Mouse (Mus musculus) MEL (cell line): ENCODE measurements around the gene Map3k1. TPM values are rescaled to one million over a fixed set of nuclear protein-coding genes. Genes with fewer than 3 reads are reported as not detected.

Source experiments
- DNase-seq: peaks from one replicate; pipeline ENCODE4 v3.0.0; 2011; ENCODE audit warnings: low read depth, low spot score
- H3K27ac ChIP-seq: 2 replicates; pipeline ENCODE4 v1.5.1; 2012; ENCODE audit warnings: low read depth, mild to moderate bottlenecking, control low read depth, low read length, moderate library complexity; ENCODE audit not compliant: control insufficient read depth
- H3K27me3 ChIP-seq, 2 experiments: fragments of 150-350 bp in 1 of 2; sonication (generic) in 1 of 2; 2 replicates each; pipeline ENCODE4 v1.6.1; 2012; ENCODE audit warnings: low read length in 2 of 2, mild to moderate bottlenecking in 2 of 2, improper control_type of control experiment in 1 of 2, moderate library complexity in 1 of 2; ENCODE audit not compliant: insufficient read depth in 2 of 2, control insufficient read depth in 1 of 2
- H3K36me3 ChIP-seq, 2 experiments: 2 replicates each; pipeline ENCODE4 v1.6.1; 2012 to 2014; ENCODE audit warnings: low read length in 2 of 2, improper control_type of control experiment in 1 of 2, inconsistent platforms in 1 of 2, mild to moderate bottlenecking in 1 of 2; ENCODE audit not compliant: insufficient read depth in 2 of 2, control insufficient read depth in 1 of 2
- H3K4me1 ChIP-seq, 2 experiments: fragments of 150-350 bp in 1 of 2; sonication (generic) in 1 of 2; 2 replicates each; pipeline ENCODE4 v1.6.1; 2012; ENCODE audit warnings: low read length in 2 of 2, improper control_type of control experiment in 1 of 2, mild to moderate bottlenecking in 1 of 2; ENCODE audit not compliant: insufficient read depth in 2 of 2, control insufficient read depth in 1 of 2
- H3K4me3 ChIP-seq, 2 experiments: fragments of 150-350 bp in 1 of 2; sonication (generic) in 1 of 2; 2 replicates each; pipeline ENCODE4 v1.5.1; 2012; ENCODE audit warnings: low read depth in 2 of 2, low read length in 2 of 2, mild to moderate bottlenecking in 2 of 2, moderate library complexity in 2 of 2, control low read depth in 1 of 2, improper control_type of control experiment in 1 of 2; ENCODE audit not compliant: control insufficient read depth in 1 of 2, insufficient read depth in 1 of 2
- H3K79me2 ChIP-seq: 2 replicates; pipeline ENCODE4 v1.6.1; 2012; ENCODE audit warnings: mild to moderate bottlenecking, low read length, moderate library complexity; ENCODE audit not compliant: control insufficient read depth, poor library complexity, insufficient read depth
- H3K9ac ChIP-seq: 2 replicates; pipeline ENCODE4 v1.6.1; 2012; ENCODE audit warnings: low read depth, mild to moderate bottlenecking, control low read depth, low read length, moderate library complexity; ENCODE audit not compliant: control insufficient read depth, poor library complexity, severe bottlenecking
- H3K9me3 ChIP-seq: fragments of 150-350 bp; sonication (generic); replicated peaks from 2 replicates; pipeline ENCODE4 v1.6.1; 2012; ENCODE audit warnings: mild to moderate bottlenecking, low read length, improper control_type of control experiment, moderate library complexity; ENCODE audit not compliant: insufficient read depth
- BHLHE40 ChIP-seq: IDR thresholded peaks from 2 replicates; pipeline ENCODE4 v1.6.1; 2012; ENCODE audit warnings: low read depth, mild to moderate bottlenecking, inconsistent platforms, low read length, improper control_type of control experiment, borderline replicate concordance
- CHD1 ChIP-seq: IDR thresholded peaks from 2 replicates; pipeline ENCODE4 v1.6.1; 2012; ENCODE audit warnings: low read depth, mild to moderate bottlenecking, inconsistent platforms, low read length, improper control_type of control experiment
- CHD2 ChIP-seq: IDR thresholded peaks from 2 replicates; pipeline ENCODE4 v1.6.1; 2011; ENCODE audit warnings: low read length, improper control_type of control experiment
- E2F4 ChIP-seq: IDR thresholded peaks from 2 replicates; pipeline ENCODE4 v1.6.1; 2011; ENCODE audit warnings: low read depth, low read length, improper control_type of control experiment, borderline replicate concordance
- EP300 ChIP-seq, 2 experiments: IDR thresholded peaks; 2 replicates each; pipeline ENCODE4 v1.6.1; 2011; ENCODE audit warnings: improper control_type of control experiment in 2 of 2, low read length in 2 of 2, low read depth in 1 of 2, mild to moderate bottlenecking in 1 of 2
- ETS1 ChIP-seq: IDR thresholded peaks from 2 replicates; pipeline ENCODE4 v1.6.1; 2012; ENCODE audit warnings: low read depth, mild to moderate bottlenecking, inconsistent platforms, low read length, improper control_type of control experiment, moderate library complexity
- GABPA ChIP-seq: IDR thresholded peaks from 2 replicates; pipeline ENCODE4 v1.6.1; 2012; ENCODE audit warnings: low read depth, mild to moderate bottlenecking, inconsistent platforms, low read length, improper control_type of control experiment, moderate library complexity
- HCFC1 ChIP-seq: IDR thresholded peaks from 2 replicates; pipeline ENCODE4 v1.6.1; 2012; ENCODE audit warnings: low read depth, mild to moderate bottlenecking, inconsistent platforms, low read length, improper control_type of control experiment, moderate library complexity
- KAT2A ChIP-seq: conservative IDR thresholded peaks from 2 replicates; pipeline ENCODE4 v1.6.1; 2012; ENCODE audit warnings: low read depth, low read length, improper control_type of control experiment, inconsistent platforms
- MAX ChIP-seq: IDR thresholded peaks from 2 replicates; pipeline ENCODE4 v1.6.1; 2011; ENCODE audit warnings: low read length, improper control_type of control experiment
- MAZ ChIP-seq: IDR thresholded peaks from 2 replicates; pipeline ENCODE4 v1.6.1; 2012; ENCODE audit warnings: low read depth, mild to moderate bottlenecking, inconsistent platforms, low read length, improper control_type of control experiment
- MEF2A ChIP-seq: IDR thresholded peaks from 2 replicates; pipeline ENCODE4 v1.6.1; 2014; ENCODE audit warnings: low read depth, mild to moderate bottlenecking, inconsistent platforms, low read length, improper control_type of control experiment; ENCODE audit not compliant: poor library complexity, insufficient replicate concordance, severe bottlenecking; ENCODE audit errors: extremely low read depth
- MXI1 ChIP-seq: IDR thresholded peaks from 2 replicates; pipeline ENCODE4 v1.6.1; 2011; ENCODE audit warnings: mild to moderate bottlenecking, low read depth, low read length, improper control_type of control experiment
- MYB ChIP-seq: IDR thresholded peaks from 2 replicates; pipeline ENCODE4 v1.6.1; 2011; ENCODE audit warnings: mild to moderate bottlenecking, low read depth, low read length, improper control_type of control experiment
- MYC ChIP-seq: IDR thresholded peaks from 2 replicates; pipeline ENCODE4 v1.6.1; 2011; ENCODE audit warnings: low read depth, mild to moderate bottlenecking, low read length, improper control_type of control experiment, moderate library complexity
- NELFE ChIP-seq: IDR thresholded peaks from 2 replicates; pipeline ENCODE4 v1.6.1; 2011; ENCODE audit warnings: low read depth, low read length, improper control_type of control experiment
- NRF1 ChIP-seq: IDR thresholded peaks from 2 replicates; pipeline ENCODE4 v1.6.1; 2014; ENCODE audit warnings: low read depth, mild to moderate bottlenecking, inconsistent platforms, low read length, improper control_type of control experiment, moderate library complexity; ENCODE audit not compliant: poor library complexity, insufficient read depth, severe bottlenecking
- POLR2AphosphoS2 ChIP-seq: IDR thresholded peaks from 2 replicates; pipeline ENCODE4 v1.6.1; 2011; ENCODE audit warnings: low read length, improper control_type of control experiment
- POLR2AphosphoS5 ChIP-seq: IDR thresholded peaks from 2 replicates; pipeline ENCODE4 v1.6.1; 2012; ENCODE audit warnings: low read depth, borderline replicate concordance, mild to moderate bottlenecking, inconsistent platforms, low read length, moderate library complexity, mixed read lengths
- RAD21 ChIP-seq: IDR thresholded peaks from 2 replicates; pipeline ENCODE4 v1.6.1; 2011; ENCODE audit warnings: mild to moderate bottlenecking, low read depth, low read length, improper control_type of control experiment
- SIN3A ChIP-seq: IDR thresholded peaks from 2 replicates; pipeline ENCODE4 v1.6.1; 2012; ENCODE audit warnings: low read length, improper control_type of control experiment, inconsistent platforms
- SMC3 ChIP-seq: IDR thresholded peaks from 2 replicates; pipeline ENCODE4 v1.6.1; 2011; ENCODE audit warnings: low read depth, low read length, improper control_type of control experiment
- TBP ChIP-seq: IDR thresholded peaks from 2 replicates; pipeline ENCODE4 v1.8.0; 2011; ENCODE audit warnings: low read depth, low read length, improper control_type of control experiment
- UBTF ChIP-seq: IDR thresholded peaks from 2 replicates; pipeline ENCODE4 v1.6.1; 2012; ENCODE audit warnings: low read depth, mild to moderate bottlenecking, inconsistent platforms, low read length, improper control_type of control experiment, moderate library complexity, borderline replicate concordance; ENCODE audit not compliant: insufficient read depth
- USF1 ChIP-seq: IDR thresholded peaks from 2 replicates; pipeline ENCODE4 v1.6.1; 2014; ENCODE audit warnings: low read depth, mild to moderate bottlenecking, inconsistent platforms, low read length, improper control_type of control experiment, moderate library complexity
- USF2 ChIP-seq, 2 experiments: IDR thresholded peaks; 2 replicates each; pipeline ENCODE4 v1.6.1; 2011 to 2012; ENCODE audit warnings: improper control_type of control experiment in 2 of 2, low read length in 2 of 2, borderline replicate concordance in 1 of 2, inconsistent platforms in 1 of 2, low read depth in 1 of 2, mild to moderate bottlenecking in 1 of 2; ENCODE audit not compliant: insufficient read depth in 1 of 2
- ZKSCAN1 ChIP-seq: IDR thresholded peaks from 2 replicates; pipeline ENCODE4 v1.6.1; 2012; ENCODE audit warnings: low read depth, mild to moderate bottlenecking, inconsistent platforms, low read length, improper control_type of control experiment, moderate library complexity
- ZNF384 ChIP-seq: IDR thresholded peaks from 2 replicates; pipeline ENCODE4 v1.6.1; 2012; ENCODE audit warnings: low read depth, mild to moderate bottlenecking, inconsistent platforms, low read length, improper control_type of control experiment
- polyA plus RNA-seq, 2 experiments: library from polyadenylated mRNA; stranded (reverse) in 1 of 2; unstranded in 1 of 2; fragments of >175 nt in 1 of 2; fragments of >200 nt in 1 of 2; gene quantifications; 2 replicates each; pipeline versions ENCODE4 v1.2.1 to v1.2.4; 2012; ENCODE audit warnings: low replicate concordance in 2 of 2, low read depth in 1 of 2; ENCODE audit not compliant: insufficient read length in 2 of 2, insufficient read depth in 1 of 2, missing spikeins in 1 of 2
- total RNA-seq: library from RNA; depleted of rRNA; stranded (reverse); fragments of 300-350 nt; gene quantifications from 2 replicates; pipeline ENCODE4 v1.2.3, GENCODE M21; 2012

Gene Map3k1
- total and polyA plus RNA-seq, 3 experiments, result 4.3 to 20.7 (median 4.4) TPM

- Histone ChIP-seq H3K4me1 (no peaks in the 10 kb centered on the region; a peak in 1 of 4 replicates), H3K79me2 (peaks cover 15% of the 10 kb centered on the region), H3K27ac (no peak overlapping the region), H3K9me3 (no peaks in the 10 kb centered on the region), H3K27me3 (peaks cover 10 to 12% of the 10 kb centered on the region in 2 experiments), H3K9ac (peak overlapping the region; percentile 91), H3K36me3 (peaks cover 0 to 5% of the 10 kb centered on the region in 2 experiments; a peak in 2 of 4 replicates), H3K4me3 (peak overlapping the region; percentile 76 to 90)
- peak; percentile 25 for DNase-seq
- TF ChIP-seq EP300 (IDR thresholded peaks at IDR 0.05; ENCODE audit: low read depth in 1 of 2, low read length in 2 of 2) (no peak), MXI1 (no peak; the same call in 1 of the 2 replicates), CHD1 (no peak), SIN3A (no peak), E2F4 (no peak), KAT2A (no peak), BHLHE40 (no peak), GABPA (no peak), SMC3 (no peak), NELFE (no peak), MAX (no peak), ETS1 (no peak), ZKSCAN1 (no peak), MYC (no peak), MEF2A (no peak), MAZ (no peak)
Observed at GRCm38 (mm10) chr13:111808387-111808636, 481 bp downstream of the Map3k1 start.

- H3K4me1 ChIP-seq, result no peaks in the 10 kb centered on the region; a peak in 1 of 4 replicates
- no peak for DNase-seq
- no peak for TF ChIP-seq UBTF
- TF ChIP-seq NELFE, result no peak; the same call in 1 of the 2 replicates
- no peak for TF ChIP-seq RAD21
- no peak for TF ChIP-seq ZNF384
- no peak for TF ChIP-seq USF2 (IDR thresholded peaks at IDR 0.05; ENCODE audit: borderline replicate concordance in 1 of 2, insufficient read depth in 1 of 2, low read depth in 1 of 2, low read length in 2 of 2)
- no peak for TF ChIP-seq POLR2AphosphoS2
- no peak for TF ChIP-seq POLR2AphosphoS5
- TF ChIP-seq SIN3A, result 0 out of 2 replicates have a peak, but pooled peaks have one; percentile 6
- TF ChIP-seq ETS1, result no peak
- no peak for TF ChIP-seq EP300 (IDR thresholded peaks at IDR 0.05; ENCODE audit: low read depth in 1 of 2, low read length in 2 of 2)
- TF ChIP-seq SMC3, result no peak
- TF ChIP-seq TBP, result no peak
- no peak for TF ChIP-seq GABPA
- no peak for TF ChIP-seq USF1
- no peak for TF ChIP-seq MAX
- no peak for TF ChIP-seq BHLHE40
- no peak for TF ChIP-seq NRF1
- 0 out of 2 replicates have a peak, but pooled peaks have one; percentile 32 for TF ChIP-seq MYB
- TF ChIP-seq HCFC1, result 0 out of 2 replicates have a peak, but pooled peaks have one; percentile 15
- no peak for TF ChIP-seq E2F4
- no peak for TF ChIP-seq CHD2
Observed at GRCm38 (mm10) chr13:111807596-111808386, 1.0 kb downstream of the Map3k1 start.

More at GRCm38 (mm10) chr13:111807596-111808386, 1.0 kb downstream of the Map3k1 start:
- H3K27me3 ChIP-seq, result peaks cover 10 to 12% of the 10 kb centered on the region in 2 experiments
- H3K36me3 ChIP-seq, result peaks cover 0 to 5% of the 10 kb centered on the region in 2 experiments; a peak in 2 of 4 replicates
- H3K9ac ChIP-seq, result peak overlapping the region; percentile 91
- peak overlapping the region; percentile 76 to 90 for H3K4me3 ChIP-seq
- H3K79me2 ChIP-seq, result peaks cover 15% of the 10 kb centered on the region
- peak overlapping the region; percentile 60 for H3K27ac ChIP-seq
- no peaks in the 10 kb centered on the region for H3K9me3 ChIP-seq
